Mouse (Mus musculus): ENCODE measurements around the gene Chic2. TPM values are rescaled to one million over a fixed set of nuclear protein-coding genes. Genes with fewer than 3 reads are reported as not detected.

Chic2 gene
- polyA plus RNA-seq, 1 experiment from 2014 or later, result 30.3 TPM

Other genes with a start within 250 kb of the Chic2 start
- 0.32 and 0.54 TPM in 2 replicates for gene Gsx2, start 30.8 kb upstream of the Chic2 start, polyA plus RNA-seq (2015; fragmentation: Nextera tagmentation; extraction: Ambion mirVana)
- 11.1 and 11.3 TPM in 2 replicates for gene Pdgfra, start 107.5 kb upstream of the Chic2 start, polyA plus RNA-seq (2015; fragmentation: Nextera tagmentation; extraction: Ambion mirVana)

Measured in midbrain, embryonic 15.5 days (tissue).